Mouse (Mus musculus): ENCODE measurements around the gene Igfbp4.

The Igfbp4 gene

DNA sequence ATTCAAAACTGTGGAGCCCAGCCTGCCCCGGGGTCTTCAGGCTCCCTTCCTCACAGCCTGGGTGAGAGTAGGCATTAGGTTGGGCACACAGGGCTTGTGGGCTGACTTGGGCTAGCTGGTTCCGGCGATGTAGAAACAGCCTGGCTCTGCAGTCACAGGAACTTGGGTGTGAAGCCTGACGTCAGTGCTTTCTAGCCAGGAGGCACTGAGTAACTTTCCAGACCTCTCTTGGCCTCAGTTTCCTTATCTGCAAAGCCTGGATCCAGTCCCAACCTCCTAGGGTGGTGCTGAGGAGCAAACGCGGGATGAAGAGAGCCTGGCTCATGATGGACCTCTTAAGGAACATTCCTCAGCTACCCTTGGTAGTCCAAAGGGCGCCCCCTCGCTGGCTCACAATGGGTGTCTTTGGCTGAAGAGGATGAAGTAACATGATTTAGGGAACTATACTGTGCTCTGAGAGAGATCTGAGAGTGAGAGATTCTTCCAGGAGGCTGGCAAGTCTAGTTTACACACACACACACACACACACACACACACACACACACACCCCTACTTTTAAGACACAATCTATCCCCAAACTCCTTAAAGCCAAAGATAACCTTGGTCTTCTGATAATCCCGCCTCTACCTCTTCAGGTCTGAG lies 40.0 kb downstream of the Igfbp4 start:
- DNase-seq (ENCODE audit: low spot score in 2 of 2): no peak

DNA sequence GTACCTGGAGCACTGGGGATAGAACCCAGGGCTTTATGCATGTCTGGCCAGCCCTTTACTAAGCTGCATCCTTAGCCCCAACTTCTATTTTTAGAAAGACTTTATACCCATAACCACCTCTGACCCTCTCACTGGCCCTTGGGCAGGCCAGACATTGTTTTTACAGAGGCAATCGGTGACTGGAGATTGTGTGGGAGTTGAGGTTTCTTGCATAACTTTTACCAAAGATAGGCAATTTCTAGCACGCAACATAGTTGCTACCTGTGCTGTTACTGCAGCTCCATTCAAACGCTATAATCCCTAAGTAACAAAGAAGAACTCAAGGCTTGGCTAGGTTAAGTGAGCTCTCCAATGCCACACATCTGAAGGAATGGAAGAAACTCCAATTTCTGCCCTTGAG lies 40.5 kb downstream of the Igfbp4 start:
- no peak for DNase-seq (ENCODE audit: low spot score in 2 of 2)

DNA sequence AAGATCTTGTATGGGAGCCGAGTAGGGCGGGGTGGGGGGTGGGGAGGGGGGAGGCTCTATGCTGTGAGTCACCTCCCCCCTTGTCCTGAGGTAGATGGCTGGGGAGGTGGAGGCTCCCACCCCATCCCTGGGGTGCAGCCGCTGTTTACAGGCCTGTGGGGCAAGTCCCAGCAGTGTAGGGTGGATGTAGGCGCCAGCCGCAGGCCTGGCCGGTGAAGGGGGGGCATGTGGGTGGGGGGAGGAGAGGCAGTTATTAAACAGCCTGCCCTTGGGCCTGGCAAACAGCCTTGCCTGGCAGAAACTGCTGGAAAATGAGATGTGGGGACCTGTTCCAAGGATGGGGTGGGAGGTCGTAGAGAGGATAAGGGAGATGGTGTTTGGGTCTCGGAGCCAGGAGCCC lies 41.1 kb downstream of the Igfbp4 start:
- no peak for DNase-seq (ENCODE audit: low spot score in 2 of 2)

DNA sequence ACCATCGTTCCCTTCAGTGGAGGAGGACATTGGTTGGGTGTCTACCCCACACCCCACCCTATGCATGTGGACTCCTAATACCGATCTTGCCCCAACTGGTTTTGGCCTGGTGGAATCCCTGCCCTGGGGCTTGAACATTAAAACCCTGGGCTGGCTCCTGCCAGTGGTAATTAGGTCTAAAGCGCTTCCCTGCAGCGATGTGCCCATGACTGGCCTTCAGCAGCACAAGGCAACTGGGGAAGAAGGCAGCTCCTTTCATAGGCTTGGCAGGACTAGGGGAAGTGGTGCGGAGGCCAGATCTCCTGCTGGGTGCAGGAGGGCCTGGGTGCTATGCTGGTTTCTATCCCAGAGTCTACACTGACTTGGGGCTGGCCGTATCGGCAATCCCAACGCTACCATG lies 42.5 kb downstream of the Igfbp4 start:
- DNase-seq (ENCODE audit: low spot score in 2 of 2): no peak

DNA sequence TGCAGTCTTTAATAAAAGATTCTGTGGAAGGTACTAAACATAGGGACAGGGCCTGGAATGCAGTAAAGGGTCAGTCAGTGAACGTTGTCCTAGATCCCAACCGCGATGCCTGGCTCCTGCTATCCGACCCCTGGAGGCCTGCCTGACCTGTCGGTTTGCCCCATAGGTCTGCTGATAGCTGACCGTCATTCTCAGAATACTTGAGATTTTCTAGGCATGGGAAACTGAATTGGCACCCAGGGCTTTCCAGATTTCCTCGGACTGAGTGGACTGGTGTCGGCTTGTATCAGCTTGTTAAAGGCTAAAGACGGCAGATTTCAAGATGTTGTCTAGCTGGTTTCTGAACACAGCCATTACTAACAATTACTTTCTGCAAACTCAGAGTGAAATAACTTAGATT lies 43.3 kb downstream of the Igfbp4 start:
- no peak for DNase-seq (ENCODE audit: low spot score in 2 of 2)

DNA sequence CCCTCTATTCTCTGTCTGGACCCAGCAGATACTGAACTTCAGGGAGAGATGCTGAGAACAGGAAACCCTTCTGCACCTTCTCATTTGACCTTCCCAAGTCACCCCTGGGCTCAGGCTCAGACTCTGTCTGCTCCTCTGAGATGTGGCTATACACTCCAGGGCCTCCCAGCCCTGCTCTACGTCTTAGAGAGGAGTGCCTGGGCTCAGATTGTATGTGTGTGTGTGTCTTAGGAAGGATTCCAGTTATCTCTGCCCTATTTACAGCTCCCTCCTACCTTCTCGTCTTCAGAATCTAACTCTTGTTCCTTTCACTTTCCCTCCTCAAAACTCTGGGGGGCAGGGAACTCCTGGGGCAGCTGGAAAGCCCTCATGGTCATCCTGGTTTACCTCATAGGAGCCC lies 47.4 kb downstream of the Igfbp4 start:
- no peak for DNase-seq (ENCODE audit: low spot score in 2 of 2)

DNA sequence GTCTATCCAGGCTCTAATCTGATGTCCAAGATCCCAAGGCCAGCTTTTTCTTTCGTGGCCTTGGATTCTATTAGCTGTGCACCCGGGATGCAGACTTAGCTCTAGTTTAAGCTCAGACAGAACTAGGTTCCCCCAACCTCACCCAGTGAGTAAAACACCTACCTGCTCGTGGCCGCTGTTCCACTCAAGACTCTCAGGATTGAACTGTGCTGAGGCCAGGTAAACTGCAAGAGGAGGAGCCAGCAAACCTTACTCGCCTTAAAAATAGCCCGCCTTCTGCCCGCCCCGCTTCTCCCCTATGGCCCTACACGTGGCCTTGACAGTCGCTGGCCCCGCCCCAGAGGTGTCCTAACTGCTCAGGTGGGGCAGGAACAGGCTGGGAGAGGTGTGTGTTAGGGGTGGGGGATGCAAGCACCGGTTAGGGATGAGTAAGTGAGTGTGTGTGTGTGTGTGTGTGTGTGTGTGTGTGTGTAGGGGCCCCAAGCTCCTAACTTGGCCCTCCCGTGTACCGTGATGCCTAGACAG lies 48.1 kb downstream of the Igfbp4 start, which contains the start of gene Tns4:
Tns4 (minus strand) TSS at position 230 of the 525 bp plus-strand sequence.
- no peak for DNase-seq (ENCODE audit: low spot score in 2 of 2)

DNA sequence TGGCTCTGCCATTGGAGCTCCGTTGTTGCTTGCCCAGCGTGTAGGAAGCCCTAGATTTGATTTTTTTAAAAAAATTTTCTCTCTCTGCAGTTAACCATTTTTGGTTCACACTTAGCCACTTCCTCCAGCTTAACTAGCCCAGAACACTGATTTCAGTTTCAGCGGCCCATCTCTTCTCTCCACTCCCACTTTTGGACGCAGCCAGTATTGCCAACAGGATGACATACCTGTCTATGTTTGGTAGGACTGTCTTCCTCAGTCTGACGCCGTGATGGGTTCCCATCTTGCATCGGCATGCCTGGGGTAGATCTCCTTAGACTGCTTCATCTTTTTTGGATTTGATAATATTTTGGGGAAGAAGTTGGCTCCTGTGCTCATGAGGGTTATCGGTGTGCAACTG lies 49.3 kb downstream of the Igfbp4 start:
- no peak for DNase-seq (ENCODE audit: low spot score in 2 of 2)

DNA sequence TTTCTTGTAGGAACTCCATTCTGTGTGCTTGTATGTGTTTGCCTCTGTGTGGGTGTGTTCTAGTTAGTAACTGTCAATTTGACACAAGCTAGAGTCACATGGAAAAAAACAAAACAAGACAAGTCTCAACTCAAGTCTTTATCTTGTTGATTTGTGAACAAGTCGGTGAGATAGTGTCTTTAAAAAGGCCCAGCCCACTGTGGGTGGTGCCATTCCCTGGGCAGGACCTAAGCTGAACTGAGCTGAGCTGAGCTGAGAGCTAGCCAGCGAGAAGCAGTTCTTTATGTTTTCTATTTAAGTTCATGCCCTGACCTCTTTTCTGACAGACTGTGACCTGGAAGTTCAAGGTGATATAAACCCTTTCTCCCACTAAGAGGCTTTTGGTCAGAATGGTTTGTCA lies 50.6 kb downstream of the Igfbp4 start:
- DNase-seq (ENCODE audit: low spot score in 2 of 2): no peak

DNA sequence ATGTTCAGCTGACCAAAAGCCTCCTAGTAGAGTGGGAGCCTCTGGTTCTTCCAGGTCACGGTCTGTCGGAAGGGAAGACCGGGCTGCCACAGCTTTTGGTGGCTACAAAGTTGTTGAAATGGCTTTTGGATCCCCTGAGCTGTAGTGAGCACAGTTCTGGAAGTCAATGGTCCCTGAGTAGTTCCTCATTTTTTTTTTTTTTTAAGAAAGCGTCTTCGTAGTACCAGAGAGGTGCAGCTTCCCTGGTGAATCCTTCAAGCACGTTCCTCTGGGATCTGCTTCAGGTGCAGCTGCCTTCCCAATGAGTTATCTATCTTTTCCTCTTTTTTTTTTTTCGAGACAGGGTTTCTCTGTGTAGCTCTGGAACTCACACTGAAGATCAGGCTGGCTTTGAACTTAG lies 52.7 kb downstream of the Igfbp4 start:
- no peak for DNase-seq (ENCODE audit: low spot score in 2 of 2)

DNA sequence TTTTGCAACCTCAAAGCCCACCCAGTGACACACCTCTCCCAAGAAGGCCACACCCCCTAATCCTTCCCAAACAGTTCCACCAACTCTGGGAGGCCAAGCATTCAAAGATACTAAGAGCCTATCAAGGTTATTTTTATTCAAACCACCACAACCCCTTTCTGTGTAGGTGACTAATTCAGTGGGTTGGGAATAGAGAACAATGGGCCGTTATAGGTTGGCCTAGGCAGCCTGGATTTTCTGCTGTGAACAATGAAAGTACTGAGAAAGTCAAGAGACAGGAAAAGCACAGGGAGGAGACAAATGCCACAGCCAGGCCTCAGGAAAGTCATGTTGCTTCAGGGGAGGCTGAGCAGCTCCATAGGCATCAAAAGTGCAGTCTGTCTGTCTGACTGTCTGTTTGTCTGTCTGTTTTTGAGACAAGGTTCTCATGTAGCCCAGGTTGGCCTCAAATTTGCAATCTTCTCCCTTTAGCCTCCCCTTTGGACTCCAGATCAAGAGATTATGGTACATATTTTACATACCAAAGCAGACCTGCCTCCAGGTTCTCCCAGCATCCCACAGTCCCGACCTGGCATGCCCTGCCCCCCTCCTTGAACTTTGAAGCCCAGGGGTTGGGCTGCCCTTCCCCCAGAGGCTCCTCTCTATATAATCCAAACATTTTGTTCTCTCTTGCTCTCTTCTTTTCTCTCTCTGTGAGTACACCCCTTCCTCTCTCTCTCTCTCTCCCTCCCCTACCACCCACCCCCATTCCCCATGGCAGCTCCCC lies 54.0 kb downstream of the Igfbp4 start:
- DNase-seq (ENCODE audit: low spot score in 2 of 2): no peak

DNA sequence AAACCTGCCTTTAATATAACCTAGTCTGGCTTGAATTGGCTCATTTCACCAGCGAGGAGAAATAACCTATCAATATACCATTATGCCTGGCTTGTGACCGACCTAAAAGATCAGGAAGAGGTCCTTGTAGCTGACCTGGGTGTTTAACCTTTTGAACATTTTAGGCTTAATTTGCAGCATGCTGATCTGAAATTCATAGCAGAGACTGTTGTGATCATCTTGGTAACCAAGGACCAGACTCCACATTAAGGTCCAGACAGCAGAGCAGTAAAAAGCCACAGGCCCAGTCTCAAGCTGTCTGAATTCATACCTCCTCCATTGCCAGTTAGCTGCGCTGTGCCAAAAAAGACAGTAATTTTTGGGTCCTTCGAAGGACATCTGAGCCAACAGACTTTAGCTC lies 54.7 kb downstream of the Igfbp4 start:
- DNase-seq (ENCODE audit: low spot score in 2 of 2): no peak

DNA sequence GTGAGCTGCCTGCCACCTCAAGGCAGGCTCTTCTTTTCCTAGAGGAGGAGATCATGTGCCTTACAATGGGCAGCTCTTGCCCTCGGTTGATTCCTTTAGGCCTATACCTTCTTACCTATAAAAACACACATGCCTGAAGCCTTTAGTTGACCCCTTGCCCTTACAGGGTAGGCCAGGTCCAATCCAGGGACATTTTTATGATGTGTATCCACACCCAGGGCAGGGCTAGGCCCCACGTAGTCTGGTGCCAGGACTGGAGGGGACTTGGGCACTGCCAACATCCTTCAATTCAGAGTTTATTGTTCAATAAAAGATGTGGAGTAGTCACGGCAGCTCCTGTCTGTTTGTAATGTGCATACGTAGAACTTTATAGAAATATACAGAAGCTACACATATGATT lies 55.4 kb downstream of the Igfbp4 start:
- DNase-seq (ENCODE audit: low spot score in 2 of 2): no peak

DNA sequence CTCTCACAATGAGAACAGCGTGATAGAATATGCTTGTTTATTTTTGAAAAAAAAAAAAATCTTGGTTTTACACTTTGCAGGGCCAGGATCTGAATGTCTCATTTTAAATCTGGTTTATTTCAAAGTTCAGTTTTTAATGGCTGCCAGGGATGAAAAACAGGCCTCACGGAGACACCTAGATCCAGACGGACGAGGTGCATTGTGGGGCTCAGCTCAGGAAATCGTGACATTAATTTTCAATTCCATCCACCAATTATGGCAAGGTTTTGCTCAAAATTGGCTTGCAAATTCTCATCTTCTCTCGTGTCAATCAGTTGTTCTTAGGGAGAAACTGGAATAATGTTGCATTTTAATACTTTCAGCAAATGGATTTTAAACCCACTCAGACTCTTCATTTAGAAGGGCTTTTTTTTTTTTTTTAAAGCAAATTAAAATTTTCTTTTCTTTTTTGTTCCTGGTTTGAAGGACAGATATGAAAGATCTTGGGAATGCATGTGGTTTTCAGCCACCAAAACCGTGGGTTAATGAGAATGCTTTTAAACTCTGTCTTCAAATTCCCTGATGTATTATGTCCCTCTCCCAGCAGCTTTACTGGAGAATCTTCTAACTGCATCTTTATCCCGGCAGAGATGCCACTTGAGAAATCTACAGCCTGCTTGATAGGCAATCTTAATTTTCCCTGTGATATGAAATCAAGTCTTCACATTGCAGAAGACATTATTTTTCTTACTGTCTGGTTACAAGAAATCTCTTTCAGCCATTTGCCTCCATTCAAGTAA lies 56.1 kb downstream of the Igfbp4 start:
- DNase-seq (ENCODE audit: low spot score in 2 of 2): no peak

DNA sequence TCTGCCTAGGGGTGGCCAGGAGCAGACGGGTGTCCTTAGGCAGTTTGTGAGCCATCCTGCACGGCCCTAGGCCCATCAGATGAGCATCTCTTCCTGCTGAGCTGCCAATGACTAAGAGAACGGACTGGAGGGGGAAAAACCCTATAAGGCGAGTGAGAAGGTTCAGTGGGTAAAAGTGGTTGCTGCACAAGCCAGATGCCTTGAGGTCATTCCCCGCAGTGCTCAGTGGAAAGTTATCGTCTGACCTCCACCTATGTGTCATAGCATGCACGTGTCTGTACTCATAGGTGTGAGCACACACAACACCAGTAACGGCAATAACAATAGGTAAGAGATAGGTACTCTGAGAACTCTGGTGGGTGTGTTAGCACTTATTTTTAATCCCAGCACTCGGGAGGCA lies 57.9 kb downstream of the Igfbp4 start:
- DNase-seq (ENCODE audit: low spot score in 2 of 2): no peak

DNA sequence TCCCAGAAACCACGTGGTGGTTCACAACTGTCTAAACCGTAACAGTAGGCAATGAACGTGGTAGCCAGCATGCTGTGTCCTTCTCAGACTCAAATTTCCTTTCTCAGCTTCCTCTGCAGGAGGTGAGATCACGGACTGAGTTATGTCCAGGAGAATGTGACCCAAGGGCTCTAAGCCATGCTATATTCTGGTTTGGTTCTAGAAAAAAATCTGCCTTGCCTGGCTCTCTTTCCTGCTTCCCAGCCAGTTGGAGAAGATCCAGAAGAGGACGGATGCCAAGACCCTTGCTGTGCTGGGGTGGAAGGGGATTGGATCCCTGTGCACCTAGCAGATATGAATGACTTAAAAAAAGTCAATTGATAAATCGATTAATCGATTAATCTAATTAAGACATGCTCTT lies 58.5 kb downstream of the Igfbp4 start:
- no peak for DNase-seq (ENCODE audit: low spot score in 2 of 2)

DNA sequence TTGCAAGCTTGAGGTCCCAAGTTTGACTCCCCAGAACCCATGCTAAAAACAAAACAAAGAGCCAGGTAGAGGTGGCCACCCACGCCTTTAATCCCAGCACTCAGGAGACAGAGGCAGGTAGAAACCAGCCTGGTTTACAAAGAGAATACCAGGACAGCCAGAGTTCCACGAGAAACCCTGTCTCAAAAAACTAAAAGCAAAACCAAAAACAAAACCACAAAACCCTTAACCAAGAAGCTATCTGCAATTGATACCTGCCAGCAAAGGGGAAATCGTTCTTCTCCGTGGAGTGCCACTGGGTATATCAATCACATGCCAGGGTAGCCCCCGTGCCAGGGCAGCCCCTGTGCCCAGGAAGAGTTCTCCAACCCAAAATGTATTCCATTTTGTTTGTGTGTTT lies 59.2 kb downstream of the Igfbp4 start:
- DNase-seq (ENCODE audit: low spot score in 2 of 2): no peak

DNA sequence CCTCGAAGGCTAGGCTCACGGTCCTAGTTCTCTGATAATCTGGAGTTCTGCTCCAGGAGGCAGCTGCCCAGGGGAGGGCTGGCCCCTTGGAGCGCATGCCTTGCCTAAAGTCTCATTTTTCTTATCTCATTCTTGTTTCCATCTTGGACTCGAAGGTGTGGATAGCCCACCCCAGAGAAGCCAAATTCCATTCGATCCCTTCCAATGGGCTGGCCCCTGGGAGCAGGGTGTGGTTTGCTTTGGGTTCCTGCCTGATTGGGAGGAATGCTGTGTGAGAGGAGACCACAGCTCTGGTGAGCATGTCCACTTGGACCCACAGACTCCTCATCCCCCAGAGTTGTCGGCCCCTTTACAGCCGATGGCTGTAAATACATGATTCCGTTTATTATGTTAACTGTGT lies 60.6 kb downstream of the Igfbp4 start:
- DNase-seq (ENCODE audit: low spot score in 2 of 2): no peak

DNA sequence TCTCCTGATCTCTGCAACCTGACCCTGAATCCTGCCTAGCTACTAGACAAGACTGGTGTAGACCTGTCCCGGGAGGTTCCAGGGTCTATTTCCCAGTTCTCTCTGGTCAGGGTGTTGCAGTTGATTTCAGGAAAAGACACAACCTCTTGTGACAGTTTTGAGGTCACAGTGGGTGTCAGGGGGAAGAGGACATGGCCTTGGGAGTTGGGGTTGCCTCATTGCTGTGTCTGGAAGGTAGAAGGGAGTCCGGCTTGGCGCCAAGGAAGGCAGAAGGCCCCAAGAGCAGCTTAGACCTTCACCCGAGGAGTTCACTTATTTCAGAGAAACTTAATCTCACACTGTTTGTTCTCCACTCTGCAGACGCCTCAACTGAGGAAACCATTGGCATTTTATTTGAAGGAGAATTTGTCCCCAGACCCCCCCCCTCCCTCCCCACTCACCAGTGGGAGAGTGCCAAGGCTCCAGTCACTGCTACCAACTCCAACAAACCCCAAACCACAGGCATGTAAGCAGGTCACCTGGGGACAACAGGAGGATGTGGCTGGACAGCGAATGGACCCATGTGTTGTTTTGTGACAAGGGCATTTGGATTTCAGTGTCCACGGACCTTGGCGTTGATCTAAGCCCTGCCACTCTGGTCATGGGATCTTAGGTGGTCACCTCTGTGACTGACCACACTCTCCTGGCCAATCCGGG lies 61.7 kb downstream of the Igfbp4 start:
- no peak for DNase-seq (ENCODE audit: low spot score in 2 of 2)
